Mouse (Mus musculus): ENCODE results near the gene 2200002D01Rik. TPM values are rescaled to one million over a fixed set of nuclear protein-coding genes. Genes with fewer than 3 reads are reported as not detected.
A peak's percentile ranks its signal among the peaks of the same experiment; 100 is the strongest.

2200002D01Rik gene
- polyA plus RNA-seq, 1 experiment from 2014 or later = 2.6 TPM

DNA sequence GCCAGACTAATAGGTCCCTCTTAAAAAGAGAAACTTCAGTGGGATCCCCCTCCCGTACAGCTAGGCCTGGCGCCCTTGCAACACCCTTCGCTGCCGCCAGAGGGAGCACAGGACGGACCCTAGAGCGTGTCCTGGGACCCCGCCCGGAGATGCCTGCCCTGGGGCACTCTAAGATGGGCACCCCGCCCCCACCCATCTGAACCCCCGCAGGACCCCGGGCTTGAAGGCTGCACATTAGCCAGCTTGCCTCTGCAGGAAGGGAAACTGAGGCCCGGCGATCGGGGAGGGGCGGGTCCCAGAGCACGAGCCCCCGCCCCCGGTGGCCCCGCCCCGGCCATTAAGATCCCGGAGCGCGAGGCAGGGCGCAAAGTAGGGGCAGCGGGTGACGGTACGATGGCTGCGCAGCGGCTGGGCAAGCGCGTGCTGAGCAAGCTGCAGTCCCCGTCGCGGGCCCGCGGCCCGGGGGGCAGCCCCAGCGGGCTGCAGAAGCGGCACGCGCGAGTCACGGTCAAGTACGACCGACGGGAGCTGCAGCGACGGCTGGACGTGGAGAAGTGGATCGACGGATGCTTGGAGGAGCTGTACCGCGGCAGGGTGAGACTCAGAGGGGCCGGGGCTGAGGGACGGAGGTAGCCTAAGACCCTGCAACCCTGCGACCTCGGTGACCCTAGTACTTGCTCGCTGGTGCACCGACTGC, 40.8 kb upstream of the 2200002D01Rik start, which contains the start of gene Ppp1r14a:
TSS of gene Ppp1r14a (plus strand) at position 367 of the 697 bp plus-strand sequence.
- Histone ChIP-seq H3K4me1 (peaks cover 43% of the 10 kb centered on the region), H3K27ac (peak within 1 kb of the TSS; percentile 38; the same call in 1 of the 2 replicates), H3K9ac (peak within 1 kb of the TSS; percentile 47), H3K9me3 (no peaks in the 10 kb centered on the region), H3K36me3 (no peaks in the 10 kb centered on the region), H3K4me3 (peak within 1 kb of the TSS; percentile 58), H3K4me2 (replicated peaks) (peak within 1 kb of the TSS; percentile 89), H3K27me3 (peaks cover 2% of the 10 kb centered on the region; the same call in 1 of the 2 replicates)
- no peak for ATAC-seq (ENCODE audit: insufficient number of reproducible peaks, insufficient read depth, low FRiP score, low TSS enrichment)
- under 1% methylated on average over 57 of the region's 59 CpGs for WGBS

DNA sequence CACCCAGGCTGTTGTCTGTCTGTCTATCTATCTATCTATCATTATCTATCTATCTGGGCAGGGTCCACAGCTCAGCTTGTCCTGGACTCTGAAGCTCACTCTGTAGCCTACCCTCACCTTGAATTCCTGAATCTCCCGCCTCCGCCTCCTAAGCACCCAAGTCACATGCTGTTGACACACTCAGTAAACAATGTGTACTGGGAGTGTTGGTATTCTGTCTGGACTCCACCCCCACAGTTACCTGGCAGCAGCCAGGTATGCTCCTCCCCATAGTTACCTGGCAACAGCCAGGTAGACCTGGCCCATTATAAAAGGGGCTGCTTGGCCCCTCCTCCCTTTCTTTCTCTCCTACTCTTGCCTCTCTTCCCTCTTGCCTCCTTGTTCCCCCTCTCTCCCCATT, 39.8 kb upstream of the 2200002D01Rik start:
- H3K9ac ChIP-seq = no peak overlapping the region
- H3K27me3 ChIP-seq = peaks cover 5% of the 10 kb centered on the region; the same call in 1 of the 2 replicates
- H3K4me2 ChIP-seq (replicated peaks) = no peak overlapping the region
- no peak for ATAC-seq (ENCODE audit: insufficient number of reproducible peaks, insufficient read depth, low FRiP score, low TSS enrichment)
- 82% methylated on average over 2 of the region's 2 CpGs for WGBS
- H3K4me3 ChIP-seq = no peak overlapping the region
- no peaks in the 10 kb centered on the region for H3K9me3 ChIP-seq
- H3K27ac ChIP-seq = no peak overlapping the region
- H3K4me1 ChIP-seq = peaks cover 38% of the 10 kb centered on the region
- H3K36me3 ChIP-seq = no peaks in the 10 kb centered on the region

DNA sequence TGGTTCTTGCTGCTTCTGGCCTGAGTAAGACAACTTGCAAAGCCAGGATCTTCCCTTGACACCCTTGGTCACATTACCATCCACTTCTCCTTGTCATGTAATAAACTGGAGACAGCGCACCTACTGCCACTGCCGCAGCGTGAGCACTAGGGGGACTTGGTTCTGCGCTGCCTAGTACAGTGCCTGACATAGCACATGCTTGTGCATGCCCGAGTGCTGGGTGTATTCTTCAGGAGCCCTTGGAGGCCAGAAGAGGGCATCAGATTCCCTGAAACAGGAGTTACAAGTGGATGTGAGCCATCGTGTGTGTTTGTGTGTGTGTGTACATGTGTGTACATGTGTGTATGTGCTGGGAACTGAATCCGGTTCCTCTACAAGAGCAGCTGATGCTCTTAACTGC, 39.2 kb upstream of the 2200002D01Rik start:
- WGBS = 81% methylated on average over 7 of the region's 7 CpGs
- no peaks in the 10 kb centered on the region for H3K9me3 ChIP-seq
- H3K36me3 ChIP-seq = no peaks in the 10 kb centered on the region
- no peak overlapping the region for H3K27ac ChIP-seq
- H3K9ac ChIP-seq = no peak overlapping the region
- H3K4me1 ChIP-seq = peaks cover 32% of the 10 kb centered on the region
- H3K4me3 ChIP-seq = no peak overlapping the region
- no peak overlapping the region for H3K4me2 ChIP-seq (replicated peaks)
- no peak for ATAC-seq (ENCODE audit: insufficient number of reproducible peaks, insufficient read depth, low FRiP score, low TSS enrichment)
- H3K27me3 ChIP-seq = peaks cover 10% of the 10 kb centered on the region

DNA sequence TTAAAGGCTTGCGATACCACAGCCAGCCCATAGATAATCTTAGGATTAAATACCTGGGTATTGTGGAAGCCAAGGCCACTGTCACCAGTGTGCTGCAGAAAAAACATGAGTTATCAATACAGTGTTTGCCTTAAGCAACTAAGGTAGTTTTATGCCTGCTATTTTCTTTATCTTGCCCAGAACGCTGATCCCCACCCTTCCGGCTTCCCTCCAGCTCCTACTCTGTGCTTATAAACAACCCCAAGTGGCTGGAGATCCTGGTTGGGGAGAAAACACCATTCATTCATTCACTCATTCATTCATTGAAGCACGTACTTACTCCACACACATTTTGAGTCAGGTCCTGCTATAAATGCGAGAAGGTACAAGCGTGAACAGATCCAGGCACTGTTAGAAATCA, 36.3 kb upstream of the 2200002D01Rik start:
- ATAC-seq (ENCODE audit: insufficient number of reproducible peaks, insufficient read depth, low FRiP score, low TSS enrichment) = no peak
- H3K36me3 ChIP-seq = no peaks in the 10 kb centered on the region
- H3K9me3 ChIP-seq = no peaks in the 10 kb centered on the region
- H3K4me1 ChIP-seq = peaks cover 15% of the 10 kb centered on the region
- no peak overlapping the region for H3K27ac ChIP-seq
- no peak overlapping the region for H3K4me2 ChIP-seq (replicated peaks)
- H3K4me3 ChIP-seq = no peak overlapping the region
- H3K27me3 ChIP-seq = peaks cover 35% of the 10 kb centered on the region
- no peak overlapping the region for H3K9ac ChIP-seq
- WGBS = 90% methylated on average over 6 of the region's 6 CpGs

DNA sequence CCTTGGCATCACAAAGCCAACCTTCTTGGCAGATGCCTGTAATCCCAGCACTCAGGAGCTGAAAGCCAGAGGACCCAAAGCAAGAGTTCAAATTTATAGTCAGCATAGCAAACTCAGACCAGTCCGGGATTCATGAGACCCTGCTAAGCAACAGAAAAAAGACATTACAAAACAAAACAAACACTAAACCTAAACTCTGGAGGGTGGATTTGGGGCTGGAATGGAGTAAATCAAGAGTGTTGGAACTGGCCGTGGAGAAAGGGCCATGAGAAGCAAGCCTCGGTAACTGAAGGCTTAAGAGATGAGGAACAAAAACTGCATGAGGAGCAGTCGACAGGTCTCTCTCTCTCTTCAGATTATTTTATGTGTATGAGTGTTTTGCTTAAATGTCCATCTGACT, 35.6 kb upstream of the 2200002D01Rik start:
- Histone ChIP-seq H3K27me3 (peaks cover 35% of the 10 kb centered on the region), H3K4me3 (no peak overlapping the region), H3K9me3 (no peaks in the 10 kb centered on the region), H3K4me1 (peaks cover 10% of the 10 kb centered on the region), H3K9ac (no peak overlapping the region), H3K36me3 (no peaks in the 10 kb centered on the region), H3K4me2 (replicated peaks) (no peak overlapping the region), H3K27ac (no peak overlapping the region)
- 82% methylated on average over 4 of the region's 4 CpGs for WGBS
- no peak for ATAC-seq (ENCODE audit: insufficient number of reproducible peaks, insufficient read depth, low FRiP score, low TSS enrichment)

DNA sequence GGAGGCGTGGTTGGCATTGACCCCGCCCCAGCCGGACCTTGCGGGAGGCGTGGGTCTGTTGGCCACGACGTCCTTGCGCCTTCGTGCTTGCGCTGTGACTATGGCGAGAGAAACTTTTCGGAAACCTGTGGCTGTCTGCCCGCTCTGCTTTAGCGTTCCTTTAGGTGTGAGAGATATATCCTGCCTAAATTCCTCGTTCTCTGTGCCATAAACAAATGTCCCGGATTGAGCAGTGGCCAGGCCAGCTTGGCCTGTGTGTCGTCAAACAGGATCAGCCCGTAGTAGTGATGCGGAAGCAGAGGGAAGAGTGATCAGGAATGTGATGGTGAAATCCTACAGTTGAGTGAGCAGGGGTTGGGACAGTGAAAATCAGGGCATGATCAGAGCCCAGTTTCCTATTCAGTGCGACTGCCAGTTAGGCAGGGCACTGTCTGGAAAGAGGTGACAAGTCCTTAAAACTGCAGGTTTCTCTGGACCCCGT, 33.8 kb upstream of the 2200002D01Rik start:
- Histone ChIP-seq H3K4me1 (peaks cover 5% of the 10 kb centered on the region), H3K4me2 (replicated peaks) (peak overlapping the region; percentile 99), H3K4me3 (peak overlapping the region; percentile 59), H3K27ac (0 out of 2 replicates have a peak overlapping the region, but pooled peaks have one; percentile 69), H3K27me3 (peaks cover 33% of the 10 kb centered on the region), H3K36me3 (no peaks in the 10 kb centered on the region), H3K9me3 (no peaks in the 10 kb centered on the region), H3K9ac (peak overlapping the region; percentile 60)
- WGBS = 12% methylated on average over 21 of the region's 21 CpGs
- no peak for ATAC-seq (ENCODE audit: insufficient number of reproducible peaks, insufficient read depth, low FRiP score, low TSS enrichment)

DNA sequence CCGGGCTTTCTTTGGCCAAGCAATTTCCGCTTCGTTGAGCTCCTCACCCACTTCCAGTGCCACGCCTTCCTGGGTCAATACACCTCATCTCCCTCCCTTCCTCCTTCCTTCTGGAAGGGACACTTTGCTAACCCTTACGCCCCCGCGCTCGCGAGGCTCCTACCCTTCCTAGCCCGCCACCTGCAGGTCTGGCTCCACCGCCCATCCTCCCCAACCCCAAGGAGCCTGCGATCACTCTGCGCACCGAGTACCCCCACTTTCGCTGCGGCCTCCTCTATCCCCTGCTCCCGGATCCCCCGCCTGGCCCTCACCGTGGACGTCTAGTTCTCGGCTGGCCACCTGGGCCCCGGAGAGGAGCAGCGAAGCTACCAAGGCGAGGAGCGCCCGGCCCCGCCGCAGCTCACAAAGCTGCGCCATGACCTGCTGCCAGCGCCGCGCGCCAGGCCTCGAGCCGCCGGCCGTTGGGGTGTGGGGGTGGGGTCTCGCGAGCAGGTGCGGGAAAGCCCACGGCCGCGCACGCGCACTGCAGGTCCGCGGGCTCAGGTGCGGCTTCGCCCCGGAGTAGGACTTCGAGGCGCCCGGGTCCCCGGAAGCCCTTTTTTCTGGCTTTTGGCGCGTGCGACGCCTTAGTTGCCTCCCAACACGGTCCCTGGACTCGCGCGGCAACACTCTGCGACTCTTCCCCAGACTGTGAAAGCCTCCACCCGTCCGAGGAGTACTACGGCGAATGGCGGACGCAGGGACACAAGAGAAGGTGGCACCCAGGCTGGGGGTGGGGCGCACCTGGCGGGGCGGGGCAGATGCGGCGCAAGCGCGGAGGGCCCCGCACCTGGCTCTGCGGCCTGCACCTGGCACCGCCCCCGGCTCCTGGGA, 33.2 kb upstream of the 2200002D01Rik start, which contains the start of gene Spint2:
TSS of gene Spint2 (minus strand) at position 712 of the 873 bp plus-strand sequence.
- peak; percentile 78 for ATAC-seq (ENCODE audit: insufficient number of reproducible peaks, insufficient read depth, low FRiP score, low TSS enrichment)

DNA sequence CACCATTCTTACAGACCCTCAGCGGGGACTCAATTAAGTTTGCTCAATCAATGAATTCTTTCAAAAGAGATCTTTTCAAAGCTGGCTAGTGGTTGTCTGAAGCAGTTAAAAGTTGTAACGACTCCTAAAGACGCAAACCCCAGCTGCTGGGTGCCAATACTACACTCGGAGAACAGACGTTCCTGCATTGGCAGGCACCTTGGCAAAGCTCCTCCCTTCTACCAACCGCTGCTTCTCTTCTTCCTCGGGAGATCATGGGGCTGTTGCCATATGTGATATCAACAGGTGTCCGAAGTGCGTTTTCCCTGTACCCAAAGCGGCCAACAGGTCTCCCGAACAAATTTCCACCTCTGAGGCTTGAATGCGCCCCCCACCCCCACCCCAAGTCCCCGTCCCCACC, 32.5 kb upstream of the 2200002D01Rik start:
- H3K27ac ChIP-seq = no peak overlapping the region
- H3K36me3 ChIP-seq = no peaks in the 10 kb centered on the region
- peaks cover 33% of the 10 kb centered on the region for H3K27me3 ChIP-seq
- 12% methylated on average over 13 of the region's 13 CpGs for WGBS
- peaks cover 5% of the 10 kb centered on the region for H3K4me1 ChIP-seq
- peak overlapping the region; percentile 60; the same call in 1 of the 2 replicates for H3K9ac ChIP-seq
- H3K9me3 ChIP-seq = no peaks in the 10 kb centered on the region
- no peak for ATAC-seq (ENCODE audit: insufficient number of reproducible peaks, insufficient read depth, low FRiP score, low TSS enrichment)
- peak overlapping the region; percentile 99 for H3K4me2 ChIP-seq (replicated peaks)
- H3K4me3 ChIP-seq = peak overlapping the region; percentile 59

More for the DNA sequence above, 33.2 kb upstream of the 2200002D01Rik start, which contains the start of gene Spint2:
- Histone ChIP-seq H3K9me3 (no peaks in the 10 kb centered on the region), H3K4me3 (peak within 1 kb of the TSS; percentile 59), H3K4me1 (peaks cover 5% of the 10 kb centered on the region), H3K4me2 (replicated peaks) (peak within 1 kb of the TSS; percentile 99), H3K9ac (peak within 1 kb of the TSS; percentile 60), H3K36me3 (no peaks in the 10 kb centered on the region), H3K27ac (peak within 1 kb of the TSS; percentile 69), H3K27me3 (peaks cover 33% of the 10 kb centered on the region)
- WGBS = under 1% methylated on average over 80 of the region's 80 CpGs

DNA sequence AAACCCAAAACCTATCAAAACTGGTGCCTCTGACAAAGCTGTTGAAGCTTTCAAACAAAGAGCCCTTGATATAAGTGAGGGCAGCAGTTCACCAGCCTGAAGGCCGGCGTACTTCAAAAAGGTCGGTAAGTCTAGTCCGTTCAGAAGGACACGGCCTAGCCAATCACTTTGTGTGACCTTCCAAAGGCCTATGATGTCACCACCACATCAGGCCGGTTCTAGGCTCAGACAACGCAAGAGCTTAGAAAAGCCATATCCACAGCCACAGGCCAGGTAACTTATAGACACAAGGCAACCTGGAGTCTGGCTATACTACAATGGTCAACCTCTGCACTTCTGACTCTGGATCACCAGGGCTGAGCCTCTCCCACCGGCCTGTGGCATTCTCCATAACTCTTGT, 31.7 kb upstream of the 2200002D01Rik start:
- H3K4me1 ChIP-seq = peaks cover 5% of the 10 kb centered on the region
- 56% methylated on average over 8 of the region's 8 CpGs for WGBS
- no peak overlapping the region for H3K4me3 ChIP-seq
- peak overlapping the region; percentile 99 for H3K4me2 ChIP-seq (replicated peaks)
- no peaks in the 10 kb centered on the region for H3K9me3 ChIP-seq
- ATAC-seq (ENCODE audit: insufficient number of reproducible peaks, insufficient read depth, low FRiP score, low TSS enrichment) = no peak
- H3K27me3 ChIP-seq = peaks cover 33% of the 10 kb centered on the region
- no peaks in the 10 kb centered on the region for H3K36me3 ChIP-seq
- no peak overlapping the region for H3K9ac ChIP-seq
- H3K27ac ChIP-seq = no peak overlapping the region

DNA sequence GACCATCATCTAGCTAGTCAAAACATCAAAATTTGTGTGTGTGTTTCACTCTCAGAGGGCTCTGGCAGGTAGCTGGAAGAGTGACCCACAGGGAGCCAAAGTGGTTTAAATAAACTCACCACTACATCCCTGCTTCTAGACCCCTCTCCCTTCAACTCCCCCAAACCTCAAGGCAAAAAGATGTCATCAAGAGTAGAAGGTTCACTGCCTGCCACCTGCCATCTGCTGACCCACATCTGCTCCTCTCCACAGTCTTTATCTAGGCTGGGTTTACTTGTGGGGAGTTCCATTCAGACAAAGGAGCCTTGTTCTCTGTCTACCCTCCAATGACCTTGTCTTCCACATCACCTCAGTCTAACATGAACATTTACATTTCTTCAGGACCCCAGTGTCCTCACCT, 31.0 kb upstream of the 2200002D01Rik start:
- Histone ChIP-seq H3K36me3 (no peaks in the 10 kb centered on the region), H3K4me1 (peaks cover 5% of the 10 kb centered on the region), H3K9me3 (no peaks in the 10 kb centered on the region), H3K4me3 (no peak overlapping the region), H3K27ac (no peak overlapping the region), H3K27me3 (peaks cover 33% of the 10 kb centered on the region), H3K4me2 (replicated peaks) (no peak overlapping the region), H3K9ac (no peak overlapping the region)
- no peak for ATAC-seq (ENCODE audit: insufficient number of reproducible peaks, insufficient read depth, low FRiP score, low TSS enrichment)

DNA sequence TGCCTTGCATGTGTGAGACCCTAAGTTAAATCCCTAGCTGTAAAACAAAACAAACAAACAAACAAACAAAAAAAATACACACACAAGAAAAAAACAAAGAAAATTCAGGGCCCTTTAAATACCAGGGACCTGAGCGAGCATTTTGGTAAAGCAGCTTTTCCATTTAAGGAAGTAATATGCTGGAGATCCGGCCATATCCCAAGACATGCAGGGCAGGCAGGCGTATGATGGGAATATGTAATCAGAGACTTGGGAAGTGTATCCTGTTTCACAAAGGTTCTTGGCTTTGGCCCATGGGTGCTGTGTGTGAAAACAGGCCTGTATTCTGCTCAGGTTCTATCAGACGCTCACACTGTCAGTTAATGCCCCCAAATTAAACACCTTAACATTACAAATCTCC, 29.2 kb upstream of the 2200002D01Rik start:
- H3K9ac ChIP-seq = no peak overlapping the region

More for the DNA sequence above, 29.2 kb upstream of the 2200002D01Rik start:
- no peak overlapping the region for H3K4me3 ChIP-seq
- peaks cover 26% of the 10 kb centered on the region for H3K27me3 ChIP-seq
- H3K36me3 ChIP-seq = no peaks in the 10 kb centered on the region
- H3K4me2 ChIP-seq (replicated peaks) = no peak overlapping the region
- no peak overlapping the region for H3K27ac ChIP-seq
- no peak for ATAC-seq (ENCODE audit: insufficient number of reproducible peaks, insufficient read depth, low FRiP score, low TSS enrichment)
- WGBS = 83% methylated on average over 4 of the region's 4 CpGs
- peaks cover 5% of the 10 kb centered on the region for H3K4me1 ChIP-seq
- H3K9me3 ChIP-seq = no peaks in the 10 kb centered on the region

Data from embryonic facial prominence, embryonic 12.5 days (tissue).